Mouse (Mus musculus) 3134 (cell line): ENCODE results near the gene Serpinb8.

Experiments
- DNase-seq: peaks from one replicate; pipeline ENCODE4 v3.0.0-alpha.2; 2011; ENCODE audit warnings: low spot score; ENCODE audit not compliant: insufficient read length; ENCODE audit errors: extremely low read depth

Gene Serpinb8

GRCm38 (mm10) chr1:107589691-107590470 lies at the start of gene Serpinb8:
Gene Serpinb8 (plus strand): TSS chr1:107590006.
- peak; percentile 69 for DNase-seq

- no peak for DNase-seq
These were observed 30.3 kb upstream of the Serpinb8 start for GRCm38 (mm10) chr1:107559494-107559893.

GRCm38 (mm10) chr1:107562110-107562509 lies 27.7 kb upstream of the Serpinb8 start:
- no peak for DNase-seq

- DNase-seq, result no peak
These were observed 24.2 kb upstream of the Serpinb8 start for GRCm38 (mm10) chr1:107565644-107566043.

GRCm38 (mm10) chr1:107576094-107576493 lies 13.7 kb upstream of the Serpinb8 start:
- DNase-seq, result no peak

- no peak for DNase-seq
These were observed 12.3 kb upstream of the Serpinb8 start for GRCm38 (mm10) chr1:107577514-107577913.

- no peak for DNase-seq
These were observed 8.6 kb upstream of the Serpinb8 start for GRCm38 (mm10) chr1:107581220-107581619.

- no peak for DNase-seq
These were observed 6.9 kb upstream of the Serpinb8 start for GRCm38 (mm10) chr1:107582900-107583299.

GRCm38 (mm10) chr1:107583958-107584376 lies 5.8 kb upstream of the Serpinb8 start:
- DNase-seq, result no peak

- no peak for DNase-seq
These were observed 4.9 kb upstream of the Serpinb8 start for GRCm38 (mm10) chr1:107584932-107585331.

- no peak for DNase-seq
These were observed 3.6 kb upstream of the Serpinb8 start for GRCm38 (mm10) chr1:107586196-107586595.

- no peak for DNase-seq
These were observed 1.6 kb upstream of the Serpinb8 start for GRCm38 (mm10) chr1:107588206-107588605.

GRCm38 (mm10) chr1:107588642-107589041 lies 1.2 kb upstream of the Serpinb8 start:
- no peak for DNase-seq

GRCm38 (mm10) chr1:107592644-107593043 lies 2.8 kb downstream of the Serpinb8 start:
- no peak for DNase-seq

- peak; percentile 15 for DNase-seq
These were observed 3.7 kb downstream of the Serpinb8 start for GRCm38 (mm10) chr1:107593469-107593868.

- no peak for DNase-seq
These were observed 7.1 kb downstream of the Serpinb8 start for GRCm38 (mm10) chr1:107596874-107597273.

- DNase-seq, result no peak
These were observed 8.7 kb downstream of the Serpinb8 start for GRCm38 (mm10) chr1:107598476-107598875.

- no peak for DNase-seq
These were observed 19.1 kb downstream of the Serpinb8 start for GRCm38 (mm10) chr1:107608942-107609341.

GRCm38 (mm10) chr1:107614087-107614486 lies 24.3 kb downstream of the Serpinb8 start:
- DNase-seq, result no peak

- no peak for DNase-seq
These were observed 32.2 kb downstream of the Serpinb8 start for GRCm38 (mm10) chr1:107622017-107622416.

GRCm38 (mm10) chr1:107635936-107636335 lies 46.1 kb downstream of the Serpinb8 start:
- no peak for DNase-seq

- DNase-seq, result no peak
These were observed 48.2 kb downstream of the Serpinb8 start for GRCm38 (mm10) chr1:107638056-107638455.

- DNase-seq, result no peak
These were observed 48.7 kb downstream of the Serpinb8 start for GRCm38 (mm10) chr1:107638459-107638858.
